Mouse (Mus musculus) hindbrain, postnatal 0 days (tissue): ENCODE results near the gene Crb2. TPM values are rescaled to one million over a fixed set of nuclear protein-coding genes. Genes with fewer than 3 reads are reported as not detected.

Source experiments
- ATAC-seq: fragments of 200-750 bp; cut with Nextera tagmentation; 2 replicates; pipeline ENCODE4 v1.8.0; 2017; ENCODE audit warnings: mild to moderate bottlenecking, moderate TSS enrichment, moderate library complexity
- DNase-seq: peaks from one replicate; pipeline ENCODE4 v3.0.0-alpha.2; 2015; ENCODE audit warnings: low spot score
- H3K27ac ChIP-seq: fragments of 300-500 bp; sonication (generic); 2 replicates; pipeline ENCODE4 v1.5.1; 2014; ENCODE audit warnings: mild to moderate bottlenecking
- H3K27me3 ChIP-seq: fragments of 300-500 bp; sonication (generic); 2 replicates; pipeline ENCODE4 v1.6.1; 2014; ENCODE audit warnings: low read length, mixed read lengths; ENCODE audit not compliant: insufficient read depth
- H3K36me3 ChIP-seq: fragments of 300-500 bp; sonication (generic); 2 replicates; pipeline ENCODE4 v1.6.1; 2014; ENCODE audit warnings: low read length, mixed read lengths; ENCODE audit not compliant: insufficient read depth
- H3K4me1 ChIP-seq: fragments of 300-500 bp; sonication (generic); 2 replicates; pipeline ENCODE4 v1.6.1; 2014; ENCODE audit warnings: antibody characterized with exemption, low read length, mixed read lengths; ENCODE audit not compliant: insufficient read depth
- H3K4me2 ChIP-seq: fragments of 300-500 bp; sonication (generic); 2 replicates; pipeline ENCODE4 v1.6.1; 2014; ENCODE audit warnings: low read depth, mild to moderate bottlenecking, low read length, moderate library complexity, mixed read lengths
- H3K4me3 ChIP-seq: fragments of 300-500 bp; sonication (generic); 2 replicates; pipeline ENCODE4 v1.5.1; 2014; ENCODE audit warnings: low read length
- H3K9ac ChIP-seq: fragments of 300-500 bp; sonication (generic); replicated peaks from 2 replicates; pipeline ENCODE4 v1.6.1; 2014; ENCODE audit warnings: mild to moderate bottlenecking, low read length, moderate library complexity, mixed read lengths
- H3K9me3 ChIP-seq: fragments of 300-500 bp; sonication (generic); 2 replicates; pipeline ENCODE4 v1.6.1; 2016; ENCODE audit warnings: low read length, mixed read lengths
- CTCF ChIP-seq: IDR thresholded peaks from 2 replicates; pipeline ENCODE4 v1.5.1; 2016; ENCODE audit warnings: antibody characterized with exemption, control low read depth, low read depth
- WGBS: fragments of 180-500 bp; shearing (Covaris S2); extraction: QIAGEN DNeasy Blood & Tissue Kit; methylation state at CpG from one replicate; pipeline ENCODE4 v1.1.7; 2014; 5-methylcytosine and 5-hydroxymethylcytosine counted together
- polyA plus RNA-seq: library from polyadenylated mRNA; unstranded; fragments of >200 nt; fragmentation: Nextera tagmentation; extraction: Ambion mirVana; gene quantifications from 2 replicates; pipeline ENCODE4 v1.2.1, GENCODE M21; 2015
- total RNA-seq: library from RNA; depleted of rRNA; stranded (reverse); fragments of >200 nt; gene quantifications from 2 replicates; pipeline ENCODE4 v1.2.3, GENCODE M21; 2014

Crb2 gene
- total and polyA plus RNA-seq, 2 experiments from 2014 or later: 2.4 to 10.9 TPM

DNA sequence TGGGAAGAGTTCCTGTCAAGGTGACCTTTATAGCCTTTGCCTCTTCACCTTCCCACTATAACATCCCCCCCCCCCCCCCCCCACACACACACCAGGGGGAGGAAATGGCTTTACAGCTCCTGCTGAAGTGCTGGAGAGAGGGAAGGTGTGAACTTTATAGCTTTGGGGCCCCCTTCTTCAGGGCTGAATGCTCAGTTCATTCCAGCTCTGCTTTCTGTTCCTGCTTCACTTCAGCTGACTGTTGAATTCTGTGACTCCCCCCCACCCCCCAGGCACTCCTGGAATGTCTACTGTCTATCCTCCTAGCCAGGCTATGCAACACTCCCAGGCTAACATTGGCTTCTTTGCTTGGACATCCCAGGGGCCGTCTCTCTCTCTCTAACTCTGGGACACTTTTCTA, 20.0 kb downstream of the Crb2 start:
- H3K4me1 ChIP-seq: no peaks in the 10 kb centered on the region
- no peak overlapping the region for H3K9ac ChIP-seq
- no peaks in the 10 kb centered on the region for H3K36me3 ChIP-seq
- H3K4me3 ChIP-seq: no peak overlapping the region
- no peaks in the 10 kb centered on the region; the same call in 1 of the 2 replicates for H3K27me3 ChIP-seq
- no peaks in the 10 kb centered on the region for H3K9me3 ChIP-seq
- DNase-seq (no peak), ATAC-seq (no peak)
- no peak for TF ChIP-seq CTCF
- WGBS: 80% methylated on average over 1 of the region's 1 CpGs
- no peak overlapping the region for H3K4me2 ChIP-seq
- H3K27ac ChIP-seq: no peak overlapping the region

DNA sequence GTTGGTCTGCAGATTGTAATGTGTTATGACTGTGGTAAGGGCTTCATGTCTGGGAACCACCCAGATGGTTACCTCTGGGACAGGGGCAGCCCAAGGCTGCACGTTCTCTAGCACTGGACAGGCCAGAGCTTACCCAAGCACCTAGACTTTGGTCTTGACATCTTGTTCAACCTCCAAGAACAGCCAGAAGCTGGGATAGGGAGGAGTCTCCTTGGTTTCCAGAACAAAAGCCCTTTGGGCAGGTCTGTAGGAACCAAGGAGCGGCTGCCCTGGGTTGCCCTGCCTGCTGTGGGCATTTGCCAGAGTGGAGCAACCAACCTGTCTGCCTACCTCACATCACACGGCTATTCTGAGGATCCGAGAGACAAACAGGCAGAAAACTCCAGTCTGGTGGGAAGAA, 21.0 kb downstream of the Crb2 start:
- H3K9me3 ChIP-seq: no peaks in the 10 kb centered on the region

DNA sequence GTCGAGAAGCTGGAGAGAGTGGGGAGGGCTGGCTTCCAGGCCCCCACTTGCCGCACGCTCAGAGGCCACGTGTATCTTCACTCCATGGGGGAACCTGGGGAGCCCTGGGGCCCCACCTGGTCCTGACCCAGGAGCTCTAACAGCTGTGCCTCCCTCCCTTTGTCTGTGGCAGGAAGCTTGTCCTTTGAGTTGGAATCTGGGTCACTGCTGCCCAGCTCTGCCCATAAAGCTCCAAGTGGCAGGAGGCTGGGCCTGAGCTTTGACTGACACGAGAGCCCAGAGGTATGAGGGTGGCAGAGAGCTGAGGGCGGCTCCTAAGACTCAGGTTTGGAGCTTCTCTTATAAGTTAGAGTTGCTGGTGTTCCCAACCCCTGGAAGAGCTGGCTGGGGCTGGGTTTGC, 23.1 kb downstream of the Crb2 start:
- Histone ChIP-seq H3K27ac (no peak overlapping the region), H3K36me3 (no peaks in the 10 kb centered on the region), H3K27me3 (no peaks in the 10 kb centered on the region), H3K4me1 (no peaks in the 10 kb centered on the region), H3K9ac (no peak overlapping the region), H3K4me2 (no peak overlapping the region), H3K9me3 (no peaks in the 10 kb centered on the region), H3K4me3 (no peak overlapping the region)
- 59% methylated on average over 6 of the region's 6 CpGs for WGBS
- DNase-seq: no peak
- ATAC-seq: no peak
- TF ChIP-seq CTCF: no peak

More for the DNA sequence above, 21.0 kb downstream of the Crb2 start:
- Histone ChIP-seq H3K27ac (no peak overlapping the region), H3K4me3 (no peak overlapping the region), H3K4me2 (no peak overlapping the region), H3K9ac (no peak overlapping the region), H3K4me1 (no peaks in the 10 kb centered on the region), H3K36me3 (no peaks in the 10 kb centered on the region), H3K27me3 (no peaks in the 10 kb centered on the region; the same call in 1 of the 2 replicates)
- WGBS: 89% methylated on average over 4 of the region's 4 CpGs
- TF ChIP-seq CTCF: no peak
- DNase-seq: no peak
- ATAC-seq: no peak

DNA sequence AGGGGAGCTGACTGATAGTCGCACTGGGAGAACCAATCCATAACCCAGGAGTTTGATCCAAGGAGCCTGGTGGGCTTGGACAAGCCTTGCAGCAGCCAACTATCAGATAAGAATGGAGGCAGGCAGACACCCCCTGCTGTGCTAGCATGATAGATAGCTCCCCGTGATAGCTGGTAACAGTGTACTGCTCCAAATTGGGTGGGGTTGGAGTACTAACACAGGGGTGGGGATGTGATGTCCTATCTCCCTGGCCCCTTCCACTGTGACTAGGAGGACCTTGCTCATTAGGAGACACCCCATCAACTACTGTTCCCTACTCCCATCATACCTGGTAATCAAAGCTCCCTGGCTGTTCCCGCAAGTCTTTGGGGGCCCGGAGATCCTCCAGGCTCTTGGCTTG, 25.6 kb downstream of the Crb2 start:
- 85% methylated on average over 4 of the region's 4 CpGs for WGBS
- no peak for DNase-seq
- no peak overlapping the region for H3K9ac ChIP-seq
- H3K4me2 ChIP-seq: no peak overlapping the region
- H3K27ac ChIP-seq: no peak overlapping the region
- no peak for ATAC-seq
- H3K4me1 ChIP-seq: no peaks in the 10 kb centered on the region
- H3K9me3 ChIP-seq: no peaks in the 10 kb centered on the region
- TF ChIP-seq CTCF: no peak
- no peaks in the 10 kb centered on the region for H3K27me3 ChIP-seq
- H3K4me3 ChIP-seq: no peak overlapping the region
- H3K36me3 ChIP-seq: no peaks in the 10 kb centered on the region

DNA sequence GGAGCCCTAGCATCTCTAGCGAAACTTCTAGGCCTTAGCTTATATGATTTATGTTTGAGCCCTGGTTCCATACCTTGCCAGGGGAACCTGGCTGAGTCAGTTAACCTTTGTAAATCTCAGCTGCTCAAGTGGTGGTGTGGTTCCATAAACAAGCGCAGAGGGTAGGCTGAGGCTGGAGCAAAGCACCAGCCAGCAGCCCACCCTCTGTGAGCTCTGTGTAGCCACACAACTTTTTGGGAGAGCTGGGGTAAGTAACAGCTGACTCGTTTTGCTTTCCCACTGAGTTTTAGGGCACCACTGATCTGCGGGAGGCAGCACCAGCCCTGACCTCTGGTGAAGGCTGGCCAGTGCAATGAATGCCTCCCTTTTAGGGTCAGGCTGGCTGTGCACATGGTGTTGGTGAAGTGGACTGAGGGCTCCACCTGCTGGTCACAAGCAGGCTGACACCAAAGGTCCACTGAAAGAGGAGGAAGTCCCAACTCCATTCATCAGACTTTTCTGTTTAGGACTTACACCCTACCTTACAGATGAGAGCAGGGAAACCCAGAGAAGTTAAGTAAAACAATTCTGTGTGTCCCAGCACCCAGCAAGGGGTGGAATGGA, 26.7 kb downstream of the Crb2 start:
- Histone ChIP-seq H3K9ac (no peak overlapping the region), H3K36me3 (no peaks in the 10 kb centered on the region), H3K4me1 (no peaks in the 10 kb centered on the region), H3K4me2 (no peak overlapping the region), H3K9me3 (no peaks in the 10 kb centered on the region), H3K27me3 (no peaks in the 10 kb centered on the region), H3K4me3 (no peak overlapping the region), H3K27ac (no peak overlapping the region)
- DNase-seq: peak; percentile 85
- TF ChIP-seq CTCF: peak; percentile 98
- peak; percentile 72 for ATAC-seq
- WGBS: 47% methylated on average over 4 of the region's 4 CpGs

DNA sequence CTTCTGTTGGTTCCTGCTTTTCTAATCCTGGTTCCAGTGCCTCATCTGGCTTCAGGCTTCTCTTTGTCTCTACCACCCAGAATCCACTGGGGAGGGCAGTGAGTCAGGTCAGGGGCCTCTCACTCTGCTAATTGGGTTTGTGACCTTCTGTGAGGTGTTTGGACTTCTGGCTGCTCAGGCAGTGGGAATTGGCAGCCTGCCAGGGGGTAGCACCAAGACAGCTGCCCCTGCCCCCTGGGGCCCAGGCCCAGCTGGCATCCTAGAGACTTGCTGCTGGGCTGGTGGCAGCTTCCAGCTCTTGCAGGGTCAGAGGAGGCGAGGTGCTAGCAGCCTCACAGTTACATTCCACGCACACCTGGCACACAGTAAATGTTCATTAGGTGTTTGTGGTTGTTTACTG, 35.6 kb downstream of the Crb2 start:
- Histone ChIP-seq H3K27ac (no peak overlapping the region), H3K36me3 (no peaks in the 10 kb centered on the region; the same call in 1 of the 2 replicates), H3K27me3 (no peaks in the 10 kb centered on the region), H3K9ac (no peak overlapping the region), H3K4me1 (peaks cover 4% of the 10 kb centered on the region; the same call in 1 of the 2 replicates), H3K4me2 (no peak overlapping the region), H3K9me3 (no peaks in the 10 kb centered on the region), H3K4me3 (no peak overlapping the region)
- peak; percentile 9; the same call in 1 of the 2 replicates for ATAC-seq
- TF ChIP-seq CTCF: no peak
- 50% methylated on average over 2 of the region's 2 CpGs for WGBS
- peak; percentile 57 for DNase-seq

DNA sequence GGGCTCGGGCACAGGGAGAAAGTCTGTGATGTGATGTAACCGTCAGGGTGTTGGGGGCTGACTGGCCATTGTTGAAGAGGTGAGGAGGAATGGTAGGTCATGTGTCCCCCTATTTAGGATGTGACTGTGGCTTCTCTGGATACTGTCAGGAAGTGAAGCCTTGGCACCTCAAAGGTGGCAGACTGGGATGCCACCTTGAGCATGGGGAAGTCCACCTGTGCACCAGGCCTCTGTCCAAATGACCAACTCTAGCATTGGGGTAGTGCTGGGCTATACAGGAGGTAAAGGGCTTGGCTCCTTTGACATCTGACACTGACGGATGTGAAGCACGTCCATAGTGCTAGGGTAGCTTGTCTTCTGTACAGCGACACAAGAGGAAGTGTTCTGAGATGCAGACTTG, 36.4 kb downstream of the Crb2 start:
- H3K4me2 ChIP-seq: no peak overlapping the region
- no peak overlapping the region for H3K27ac ChIP-seq
- no peak overlapping the region for H3K4me3 ChIP-seq
- H3K4me1 ChIP-seq: peaks cover 4% of the 10 kb centered on the region; the same call in 1 of the 2 replicates
- no peaks in the 10 kb centered on the region for H3K27me3 ChIP-seq
- WGBS: 93% methylated on average over 5 of the region's 5 CpGs
- no peaks in the 10 kb centered on the region; the same call in 1 of the 2 replicates for H3K36me3 ChIP-seq
- H3K9ac ChIP-seq: no peak overlapping the region
- no peak for TF ChIP-seq CTCF
- no peaks in the 10 kb centered on the region for H3K9me3 ChIP-seq
- no peak for ATAC-seq
- DNase-seq: no peak
